Mouse (Mus musculus) urinary bladder, adult 2 months (tissue): Measurements from ENCODE around the gene Gng7. TPM values are rescaled to one million over a fixed set of nuclear protein-coding genes. Genes with fewer than 3 reads are reported as not detected.
A peak's percentile ranks its signal among the peaks of the same experiment; 100 is the strongest.

Source experiments
- DNase-seq: peaks from one replicate; pipeline ENCODE4 v3.0.0; 2022; ENCODE audit warnings: low spot score
- polyA plus RNA-seq: library from polyadenylated mRNA; depleted of rRNA; stranded (reverse); fragments of >200 nt; gene quantifications from 2 replicates; pipeline ENCODE4 v1.2.3, GENCODE M21; 2012

The Gng7 gene
- polyA plus RNA-seq, 1 experiment, result 4.2 TPM

- DNase-seq, result peak; percentile 95
Measured at GRCm38 (mm10) chr10:80929299-80930226, 85.2 kb downstream of the Gng7 start, which contains the start of gene Gadd45b. Gene Gadd45b, plus strand, starts transcription at chr10:80930073.

DNA sequence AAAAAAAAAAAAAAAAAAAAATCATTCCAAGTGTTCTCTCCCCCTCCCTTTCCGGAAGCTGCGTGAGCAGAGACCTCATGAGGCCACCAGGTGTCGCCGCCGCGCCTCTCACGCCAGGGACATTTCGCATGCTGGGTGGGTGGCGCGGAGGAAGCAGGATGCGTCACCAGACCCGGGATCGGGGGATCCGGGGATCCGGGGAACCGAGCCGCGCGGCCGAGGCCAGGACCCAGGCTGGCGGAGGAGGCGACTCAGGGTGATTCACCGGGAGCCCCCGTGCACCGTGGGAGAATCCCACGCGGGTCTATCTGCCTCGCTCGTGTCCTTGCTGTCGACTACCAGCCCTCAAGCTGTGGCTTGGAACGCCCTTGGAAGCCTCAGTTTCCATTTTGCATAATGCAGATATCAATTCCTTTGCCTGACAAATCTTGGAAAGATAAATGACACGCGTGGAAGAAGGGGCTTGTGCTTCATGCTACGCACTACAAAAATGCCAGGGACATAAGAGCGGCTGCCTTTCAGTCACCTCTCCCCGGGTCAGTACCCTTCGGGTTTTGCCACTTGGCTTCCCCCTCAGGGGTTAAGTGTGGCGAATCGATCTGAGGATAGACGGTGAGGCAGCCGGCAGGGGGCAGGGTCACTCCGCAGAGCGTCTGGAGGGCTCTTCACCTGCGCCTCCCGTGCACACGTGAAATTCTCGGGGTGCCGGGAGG is 86.0 kb downstream of the Gng7 start:
- peak; percentile 83 for DNase-seq

- DNase-seq, result no peak
Measured at GRCm38 (mm10) chr10:80925472-80925871, 89.3 kb downstream of the Gng7 start.

DNA sequence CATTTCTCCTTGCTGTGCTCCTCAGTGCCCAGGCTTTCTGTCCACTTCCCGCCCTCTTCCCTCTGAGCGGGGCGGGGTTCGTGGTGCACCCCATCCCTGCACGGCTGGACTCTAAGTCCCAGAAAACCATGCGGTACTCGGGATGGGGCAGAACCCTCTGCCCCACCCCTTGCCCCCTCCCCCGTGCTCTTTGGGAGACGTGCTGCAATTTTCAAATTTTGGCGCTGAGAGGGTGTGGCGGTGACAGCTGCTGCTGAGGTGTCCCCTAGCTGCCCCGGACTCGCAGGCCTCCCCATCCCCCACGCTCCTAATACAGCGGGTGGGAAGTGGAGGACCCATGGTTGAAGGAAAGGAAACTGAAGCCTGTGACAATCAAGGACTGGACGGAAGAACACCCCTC is 92.8 kb downstream of the Gng7 start:
- no peak for DNase-seq

GRCm38 (mm10) chr10:80917779-80918434 is 96.8 kb downstream of the Gng7 start, which contains the start of gene Lmnb2:
Gene Lmnb2, minus strand, starts transcription at chr10:80918245.
- no peak for DNase-seq

GRCm38 (mm10) chr10:80917336-80917778 is 97.4 kb downstream of the Gng7 start:
- DNase-seq, result no peak

- no peak for DNase-seq
Measured at GRCm38 (mm10) chr10:80915736-80916135, 99.0 kb downstream of the Gng7 start.

GRCm38 (mm10) chr10:80915260-80915659 is 99.5 kb downstream of the Gng7 start:
- no peak for DNase-seq

DNA sequence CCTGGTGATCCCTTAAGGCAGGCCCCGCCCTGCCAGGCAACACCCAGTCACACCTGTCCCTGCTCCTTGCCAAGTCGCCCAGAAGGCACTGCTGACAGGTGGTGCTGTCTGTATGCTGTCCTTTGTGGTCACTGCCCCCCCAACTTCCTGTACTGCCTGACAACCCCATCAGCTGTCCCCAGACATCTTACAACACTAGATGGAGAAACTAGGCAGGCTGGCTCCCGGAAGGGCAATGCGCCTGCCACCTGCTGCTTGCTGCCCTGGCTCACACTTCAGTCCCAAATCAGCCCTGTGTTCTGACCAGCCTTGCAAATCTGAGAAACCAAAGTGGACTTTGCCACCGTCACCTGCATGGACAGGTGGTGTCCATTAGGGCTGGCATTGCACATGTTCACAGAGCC is 100.5 kb downstream of the Gng7 start:
- DNase-seq, result no peak

DNA sequence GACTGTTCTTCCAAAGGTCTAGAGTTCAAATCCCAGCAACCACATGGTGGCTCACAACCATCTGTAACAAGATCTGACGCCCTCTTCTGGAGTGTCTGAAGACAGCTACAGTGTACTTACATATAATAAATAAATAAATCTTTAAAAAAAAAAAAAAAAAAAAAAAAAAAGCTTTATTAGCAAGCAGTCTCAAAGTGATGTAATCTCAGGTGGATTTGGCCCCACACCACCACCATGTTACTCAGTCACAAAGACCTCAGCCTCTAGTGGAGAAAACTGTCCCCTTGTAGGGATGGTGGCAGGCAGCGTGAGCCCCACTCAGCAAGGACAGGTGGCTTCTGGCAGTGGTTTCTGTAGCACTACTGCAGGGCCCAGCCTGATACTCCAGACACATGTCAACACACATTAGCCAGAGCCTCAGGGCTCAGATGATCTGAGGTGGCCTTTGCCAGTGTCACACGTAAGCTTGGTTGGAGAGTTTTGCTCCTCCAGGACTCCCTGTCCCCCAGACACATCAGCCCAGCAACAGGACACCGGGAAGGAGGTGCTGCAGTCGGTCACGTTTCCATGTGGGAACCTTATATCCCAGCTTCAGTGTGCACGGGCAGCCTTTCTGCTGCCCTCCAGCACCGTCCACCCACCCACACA is 101.3 kb downstream of the Gng7 start:
- DNase-seq, result no peak

DNA sequence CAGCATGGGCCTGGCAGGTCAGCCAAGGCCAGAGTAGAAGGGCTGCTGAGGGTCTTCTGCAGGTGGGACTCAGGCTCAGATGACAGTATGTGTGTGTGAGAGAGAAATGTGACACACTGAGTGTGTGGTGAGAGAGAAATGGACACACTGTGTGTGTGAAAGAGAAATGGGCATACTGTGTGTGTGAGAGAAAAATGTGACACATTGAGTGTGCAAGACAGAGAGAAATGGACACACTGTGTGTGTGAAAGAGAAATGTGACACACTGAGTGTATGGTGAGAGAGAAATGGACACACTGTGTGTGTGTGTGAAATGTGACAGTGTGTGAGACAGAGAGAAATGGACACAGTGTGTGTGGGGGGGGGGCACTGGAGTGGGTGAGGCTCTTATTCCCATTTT is 102.9 kb downstream of the Gng7 start:
- no peak for DNase-seq

GRCm38 (mm10) chr10:80911354-80911753 is 103.4 kb downstream of the Gng7 start:
- no peak for DNase-seq

DNA sequence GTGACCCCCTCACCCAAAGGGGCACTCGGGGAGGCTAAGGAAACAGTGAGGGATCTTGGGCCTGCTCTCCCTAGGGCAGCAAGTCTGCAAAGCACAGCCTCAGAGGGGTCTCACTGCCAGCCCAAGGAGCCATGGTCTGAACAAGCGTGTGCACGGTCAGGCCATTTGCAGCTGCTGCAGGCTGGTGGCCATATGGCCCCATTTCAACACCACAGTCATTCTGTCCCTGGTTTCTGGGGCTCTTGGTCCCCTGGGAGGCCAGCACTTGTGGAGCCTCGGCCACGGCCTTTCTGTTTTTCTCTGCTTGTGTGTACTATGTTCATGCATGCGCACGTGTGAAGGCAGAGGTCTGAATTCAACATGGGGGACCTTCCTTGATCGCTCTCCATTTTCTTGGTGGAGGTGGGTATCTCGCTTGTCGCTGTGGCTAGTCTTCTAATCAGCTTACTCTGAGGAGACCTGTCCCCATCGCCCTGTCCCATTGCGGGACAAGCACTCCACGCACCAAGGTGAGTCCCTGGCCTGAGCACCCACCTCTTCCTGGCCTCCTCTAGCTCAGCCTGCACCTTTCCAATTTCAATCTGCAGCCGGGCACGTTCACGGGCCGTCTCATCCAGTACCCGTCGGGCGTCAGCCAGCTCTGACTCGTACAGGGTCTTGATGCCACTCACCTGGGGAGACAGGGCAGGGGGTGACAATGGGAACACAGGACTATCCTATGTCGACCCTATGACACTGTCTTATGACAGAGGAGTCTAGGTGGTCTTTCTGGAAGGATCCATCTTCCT is 105.2 kb downstream of the Gng7 start:
- DNase-seq, result no peak

DNA sequence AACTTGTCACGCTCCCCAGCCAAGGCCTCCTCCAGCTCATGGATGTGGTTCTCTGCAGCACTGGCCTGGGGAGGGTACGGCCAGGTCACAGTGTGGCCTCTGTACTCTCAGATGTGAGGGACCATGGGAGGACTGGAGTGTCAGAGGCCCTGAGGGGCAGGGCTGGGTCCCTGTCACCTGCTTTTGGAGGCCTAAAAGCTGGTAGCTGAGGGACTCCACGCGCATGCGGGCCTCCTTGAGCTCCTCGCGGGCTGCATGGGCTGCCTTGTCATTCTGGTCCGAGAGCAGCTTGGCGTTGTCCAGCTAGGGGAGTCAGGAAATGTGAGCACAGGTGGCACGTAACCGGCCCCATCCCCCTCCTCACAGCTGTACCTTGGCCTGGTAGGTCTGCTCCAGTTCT is 110.0 kb downstream of the Gng7 start:
- no peak for DNase-seq

DNA sequence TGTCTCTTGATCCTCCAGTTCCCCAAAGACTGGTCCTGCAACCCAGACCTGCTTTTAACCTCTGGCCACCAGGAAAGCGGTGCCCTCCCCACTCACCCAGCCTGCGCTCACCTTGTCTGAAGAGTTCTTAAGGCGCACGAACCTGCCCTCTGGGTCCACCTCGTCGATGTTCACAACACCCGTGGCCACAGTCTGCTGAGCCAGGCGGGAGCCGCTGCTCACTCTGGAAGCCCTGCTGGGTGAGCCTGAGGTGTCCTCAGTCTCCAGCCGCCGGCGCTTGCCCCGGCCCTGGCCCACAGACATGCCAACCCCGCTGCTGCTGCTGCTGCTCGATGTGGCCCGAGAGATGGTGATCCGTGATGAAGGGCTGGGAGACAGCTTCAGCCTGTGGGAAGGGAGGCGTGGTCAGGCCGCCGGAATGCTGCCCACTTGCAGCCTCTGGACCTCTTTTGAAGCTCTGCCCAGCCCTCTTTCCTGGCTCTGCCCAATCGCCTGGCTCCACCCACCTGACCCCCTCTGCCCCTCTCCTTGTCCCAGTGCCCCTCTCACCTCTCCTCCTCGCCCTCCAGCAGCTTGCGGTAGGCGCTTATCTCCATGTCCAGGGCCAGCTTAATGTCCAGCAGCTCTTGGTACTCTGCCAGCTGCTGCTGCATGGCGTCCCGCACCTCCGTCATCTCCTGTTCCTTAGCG is 110.6 kb downstream of the Gng7 start:
- no peak for DNase-seq

- DNase-seq, result no peak
Measured at GRCm38 (mm10) chr10:80903282-80903681, 111.5 kb downstream of the Gng7 start.

- no peak for DNase-seq
Measured at GRCm38 (mm10) chr10:80902273-80902940, 112.3 kb downstream of the Gng7 start.

GRCm38 (mm10) chr10:80901409-80902272 is 113.1 kb downstream of the Gng7 start:
- DNase-seq, result no peak
